Mouse (Mus musculus) cerebellum, adult (tissue): ENCODE results near the gene Lrrc55.

Source experiments
- ATAC-seq: cut with Nextera tagmentation; 2 replicates; pipeline ENCODE4 v1.9.2; 2017; ENCODE audit warnings: mild to moderate bottlenecking, moderate library complexity, mixed read lengths; ENCODE audit not compliant: insufficient number of reproducible peaks, low FRiP score, low TSS enrichment

The Lrrc55 gene

DNA sequence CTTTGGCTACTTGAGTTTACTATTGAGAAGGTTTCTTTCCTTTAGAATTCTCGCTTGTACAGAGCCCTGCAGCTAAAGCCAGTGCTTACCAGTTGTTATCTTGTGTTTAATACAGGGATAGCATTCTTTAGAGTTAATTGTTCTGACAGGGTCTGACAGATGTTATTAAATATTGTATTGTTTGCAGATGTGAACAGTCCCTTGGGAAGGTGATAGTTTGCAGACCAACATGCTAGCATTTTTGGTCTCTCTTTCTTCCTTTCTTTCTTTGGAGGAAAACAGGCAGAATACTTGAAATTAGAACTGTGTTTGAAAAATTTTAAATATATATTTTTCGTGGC is 24.3 kb downstream of the Lrrc55 start:
- ATAC-seq, result no peak

DNA sequence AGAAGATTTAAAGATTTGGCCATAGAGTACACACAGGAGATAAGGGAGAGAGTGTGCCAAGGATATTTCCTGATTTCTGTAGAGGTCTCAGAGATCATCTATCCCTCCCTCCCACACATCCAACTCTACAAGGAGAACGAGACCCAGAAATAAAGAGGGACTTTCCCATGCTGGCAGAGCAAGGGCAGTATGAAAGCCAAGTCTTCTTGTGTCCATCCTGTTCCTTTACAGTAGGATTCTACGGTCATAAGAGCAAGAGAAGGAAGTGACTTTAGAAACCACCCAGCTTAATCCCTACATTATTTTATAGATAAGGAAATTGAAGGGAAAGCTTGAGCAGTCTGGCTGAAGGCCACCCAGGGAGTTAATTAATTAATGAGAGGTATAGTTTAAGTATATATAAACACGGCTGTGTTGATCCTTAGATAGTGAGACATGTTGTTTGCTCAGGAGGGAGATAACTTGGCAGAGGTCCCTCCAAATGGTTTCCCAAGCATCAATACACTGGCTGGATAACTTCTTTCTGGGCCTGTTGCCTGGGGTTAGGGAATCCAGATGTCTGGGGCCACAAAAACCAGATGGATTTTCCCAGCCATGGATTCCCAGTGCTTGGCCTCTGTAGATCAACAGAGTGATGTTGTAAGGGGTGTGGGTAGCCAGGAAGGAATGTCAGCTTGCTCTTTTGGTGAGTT is 24.8 kb downstream of the Lrrc55 start:
- ATAC-seq, result no peak

DNA sequence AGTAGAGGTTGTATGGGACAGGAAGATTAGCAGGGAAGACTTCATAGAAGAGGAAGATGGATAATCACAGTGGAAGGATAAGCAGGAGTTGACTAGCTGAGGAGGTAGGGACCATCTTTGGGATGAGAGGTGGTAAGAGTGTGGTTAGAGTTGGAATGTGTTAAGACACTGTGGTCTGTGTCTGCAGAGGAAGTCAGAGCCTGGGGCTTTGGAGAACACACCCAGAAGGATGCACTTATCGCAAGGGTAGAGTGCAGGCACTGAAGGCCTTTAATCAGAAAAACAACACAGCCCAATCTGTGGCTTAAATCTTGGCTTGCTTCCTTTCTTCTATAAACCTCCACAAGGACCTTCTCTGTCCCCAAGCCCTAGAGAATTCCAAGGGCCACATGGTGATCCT is 28.7 kb downstream of the Lrrc55 start:
- no peak for ATAC-seq

DNA sequence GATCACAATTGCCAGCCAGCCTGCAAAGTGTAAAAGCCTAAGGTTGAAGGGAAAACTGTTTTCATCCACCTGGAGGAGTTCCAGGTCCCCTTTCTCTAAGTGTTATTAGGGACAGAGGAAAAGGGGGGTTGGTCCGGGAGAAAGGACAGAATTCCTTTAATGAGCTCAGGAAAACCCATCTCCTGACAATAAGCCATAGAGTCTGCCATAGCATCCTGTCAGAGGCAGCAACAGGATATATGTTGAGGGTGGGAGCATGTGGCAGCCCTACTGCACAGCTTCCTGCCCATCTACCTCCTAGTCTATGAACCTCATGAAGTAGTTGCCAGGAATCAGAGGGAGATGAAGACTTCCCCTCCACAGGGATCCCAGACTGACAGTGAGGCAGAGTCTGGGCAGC is 29.4 kb downstream of the Lrrc55 start:
- ATAC-seq, result no peak

DNA sequence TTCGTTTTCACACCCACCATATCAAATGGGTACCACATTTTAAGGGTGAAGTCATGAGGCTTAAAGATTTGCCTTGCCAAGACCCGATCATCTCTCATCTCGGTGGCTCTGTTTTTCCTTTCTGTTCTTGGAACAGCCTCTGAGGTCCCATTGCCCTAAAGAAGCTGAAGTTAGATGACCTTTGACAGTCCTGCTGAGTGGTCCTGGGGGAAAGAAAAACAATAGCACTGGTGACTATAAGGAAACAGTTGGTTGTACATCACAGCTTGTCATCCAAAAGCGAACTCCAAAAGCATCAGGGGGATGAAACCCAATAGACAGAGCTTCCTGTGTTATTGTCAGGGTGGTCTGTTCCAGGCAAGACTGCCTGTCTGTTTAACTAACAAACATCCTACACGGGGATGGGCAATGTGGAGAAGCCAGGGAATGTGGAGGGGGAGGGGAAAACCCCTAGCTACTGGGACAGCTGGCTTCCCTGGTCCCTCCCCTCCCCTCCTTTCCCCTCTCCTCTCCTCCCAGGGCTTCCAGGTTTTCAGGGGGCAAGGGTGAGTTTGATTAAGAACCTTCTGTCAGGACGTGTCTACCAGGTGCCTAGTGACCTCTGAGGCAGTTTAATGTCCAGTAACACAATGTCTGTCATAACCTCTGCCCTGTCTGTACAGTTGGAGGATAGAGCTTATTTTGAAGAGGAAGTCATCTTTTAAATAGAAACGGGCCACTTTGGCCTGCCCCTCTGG is 33.5 kb downstream of the Lrrc55 start:
- ATAC-seq, result no peak

DNA sequence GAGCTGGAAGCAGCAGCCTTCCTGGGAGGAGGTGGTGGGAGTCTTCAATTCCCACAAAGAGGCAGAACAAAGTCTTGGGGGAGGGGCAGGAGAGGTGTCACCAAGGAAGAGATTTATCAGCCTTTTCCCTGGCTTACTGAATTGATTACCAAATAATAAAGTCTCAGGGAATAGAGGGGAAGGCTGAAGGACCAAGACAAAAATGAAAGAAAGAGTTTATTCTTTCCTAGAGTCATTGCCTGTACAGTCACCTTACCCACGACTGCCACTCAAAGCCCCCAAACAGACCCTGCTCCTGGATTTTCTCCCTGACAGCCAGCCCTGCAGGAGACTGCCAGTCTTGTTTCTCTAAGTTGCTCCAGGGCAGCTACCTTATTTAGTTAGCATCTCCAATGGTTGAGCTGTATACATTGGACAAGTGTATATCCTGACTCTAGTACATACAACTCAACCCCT is 35.3 kb downstream of the Lrrc55 start:
- ATAC-seq, result no peak

DNA sequence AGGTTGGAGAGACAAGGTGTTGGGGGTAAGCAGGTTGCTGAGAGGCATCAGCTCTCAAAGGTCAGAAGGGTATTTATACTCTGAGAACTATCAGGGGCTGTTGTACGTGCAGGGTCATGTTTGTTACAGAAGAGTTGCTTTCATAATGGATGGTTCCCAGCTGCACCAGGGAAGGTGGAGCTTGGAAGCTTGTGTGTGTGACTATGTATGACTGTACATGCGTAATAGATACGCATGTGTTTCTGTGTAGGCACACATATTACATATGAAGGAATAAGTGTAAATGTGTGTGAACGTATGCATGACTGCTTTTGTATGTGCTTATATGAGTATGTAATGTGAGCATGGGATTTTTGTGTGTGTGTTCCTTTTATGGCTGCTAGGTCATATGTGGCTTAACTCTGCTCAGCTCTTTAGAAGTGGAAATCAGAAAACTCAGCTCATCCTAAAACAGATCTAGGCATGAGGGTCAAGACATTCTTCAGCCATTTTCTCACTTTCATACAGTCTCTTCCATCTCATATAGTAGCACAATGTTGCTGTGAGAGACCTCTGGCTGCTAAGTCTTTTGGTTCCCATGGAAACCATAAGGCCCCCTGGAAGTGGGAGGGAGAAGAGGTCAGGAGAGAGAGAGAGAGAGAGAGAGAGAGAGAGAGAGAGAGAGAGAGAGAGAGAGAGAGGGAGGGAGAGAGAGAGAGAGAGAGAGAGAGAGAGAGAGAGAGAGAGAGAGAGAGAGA is 35.9 kb downstream of the Lrrc55 start:
- no peak for ATAC-seq

DNA sequence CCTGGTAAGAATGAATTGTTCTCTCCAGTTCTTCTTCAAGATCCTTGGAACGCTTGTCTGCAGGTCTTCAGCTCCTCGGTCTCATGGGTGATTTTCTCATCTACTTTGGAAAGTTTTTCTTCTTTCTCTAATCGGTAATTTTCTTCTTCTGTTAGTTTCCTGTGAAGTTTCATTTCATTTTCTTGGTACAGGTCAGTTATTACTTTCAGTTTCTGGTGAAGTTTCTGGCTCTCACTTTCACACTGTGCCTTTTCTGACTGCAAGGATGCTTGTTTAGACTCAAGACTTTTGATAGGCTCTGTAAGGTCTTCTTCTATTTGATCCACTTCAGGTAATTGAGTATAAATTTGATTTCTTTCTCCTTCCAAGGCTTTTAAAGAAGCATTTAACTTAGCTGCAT is 39.6 kb downstream of the Lrrc55 start:
- no peak for ATAC-seq

DNA sequence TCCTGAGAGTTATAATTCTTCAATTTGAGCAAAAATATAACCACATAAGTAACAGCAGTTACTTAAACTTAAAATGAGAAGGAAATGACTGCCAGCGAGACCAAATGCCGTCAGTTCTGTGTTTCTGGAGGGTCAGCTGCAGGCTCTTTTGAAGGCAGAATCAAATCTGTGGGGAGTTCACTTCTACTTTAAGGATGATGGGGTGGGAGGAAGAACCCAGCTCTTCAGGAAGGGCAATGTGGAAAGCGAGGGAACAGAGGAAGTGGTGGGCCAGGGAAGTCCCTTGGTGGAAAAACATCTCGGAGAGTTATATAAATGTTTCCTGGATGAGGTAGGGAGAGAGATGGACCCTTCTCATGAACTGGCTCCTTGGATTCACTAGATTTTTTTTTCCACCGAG is 40.9 kb downstream of the Lrrc55 start:
- ATAC-seq, result no peak

DNA sequence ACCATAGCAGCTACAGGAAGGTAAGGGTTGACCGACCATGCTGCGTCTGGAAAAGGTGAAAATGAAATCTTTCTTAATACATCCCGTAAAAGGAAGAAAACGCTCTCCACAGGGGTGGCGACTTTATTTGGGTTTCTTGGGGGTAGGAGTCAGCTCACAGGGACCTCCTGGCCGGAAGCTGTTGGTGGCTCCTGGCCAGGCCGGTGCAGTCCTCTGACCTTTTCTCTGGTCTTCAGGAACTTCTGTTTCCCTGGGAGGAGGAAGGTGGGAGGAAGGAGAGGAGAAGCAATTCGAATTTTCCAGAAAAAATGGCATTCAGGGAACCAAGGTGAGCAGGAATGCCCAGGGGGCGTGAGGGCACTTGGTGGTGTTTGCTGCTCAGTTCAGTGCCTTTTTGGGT is 41.7 kb downstream of the Lrrc55 start:
- ATAC-seq, result no peak

DNA sequence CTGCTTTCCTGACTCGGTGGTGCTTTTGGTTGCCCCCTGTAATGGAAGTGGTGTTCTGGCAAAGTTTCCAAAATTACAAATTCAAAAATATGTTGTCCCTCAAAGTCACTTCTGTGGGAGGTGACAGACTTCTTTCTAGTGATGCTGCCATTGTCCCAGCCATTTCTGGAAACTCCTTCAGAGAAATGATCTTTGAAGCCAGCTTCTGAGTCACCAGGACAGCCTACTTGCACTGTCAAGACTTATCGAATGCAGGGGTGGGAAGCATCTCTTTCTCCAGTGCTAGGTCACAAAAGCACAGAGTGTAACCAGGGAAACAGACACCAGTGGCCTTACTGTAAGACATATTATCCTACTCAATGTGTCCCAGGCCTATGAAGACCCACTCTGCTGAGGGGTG is 45.8 kb downstream of the Lrrc55 start:
- ATAC-seq, result no peak

DNA sequence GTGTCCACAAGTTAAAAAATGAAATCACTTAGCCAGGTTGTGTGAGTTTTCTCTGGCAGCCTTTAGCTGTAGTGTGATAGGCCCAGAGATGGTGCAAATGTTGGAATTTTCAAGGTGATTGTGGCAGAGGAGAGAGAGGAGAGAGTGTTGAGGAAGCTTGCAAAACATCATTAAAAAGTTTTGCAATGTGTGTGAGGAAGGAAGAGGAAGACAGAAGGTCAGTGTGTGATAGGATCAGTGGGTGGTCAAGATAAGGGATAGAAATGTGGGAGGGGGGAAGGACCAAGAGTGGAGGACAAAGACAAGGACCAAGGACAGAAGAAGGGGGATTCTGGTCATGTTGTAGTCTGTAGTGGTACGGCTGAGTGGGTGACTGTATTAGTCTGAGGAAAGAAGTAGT is 46.6 kb downstream of the Lrrc55 start:
- no peak for ATAC-seq

DNA sequence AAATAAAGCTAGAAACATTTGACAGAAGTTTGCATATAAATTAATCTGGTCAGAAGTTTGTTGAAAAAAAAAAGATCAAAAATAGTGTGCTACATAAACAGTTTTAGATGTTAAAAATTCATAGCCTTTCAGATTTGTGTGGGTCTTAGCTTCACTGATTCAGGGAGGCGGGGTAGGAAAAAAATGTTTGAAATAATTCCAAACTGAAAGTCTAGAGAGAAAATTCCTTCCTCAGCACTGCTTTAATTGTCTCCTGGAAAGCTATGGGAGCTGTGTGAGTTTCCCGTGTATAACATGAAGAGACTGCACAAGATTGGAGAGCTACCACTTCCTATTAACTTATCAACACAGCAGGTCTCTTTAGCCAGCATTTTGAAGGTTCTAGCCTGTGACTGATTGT is 49.5 kb downstream of the Lrrc55 start:
- no peak for ATAC-seq

DNA sequence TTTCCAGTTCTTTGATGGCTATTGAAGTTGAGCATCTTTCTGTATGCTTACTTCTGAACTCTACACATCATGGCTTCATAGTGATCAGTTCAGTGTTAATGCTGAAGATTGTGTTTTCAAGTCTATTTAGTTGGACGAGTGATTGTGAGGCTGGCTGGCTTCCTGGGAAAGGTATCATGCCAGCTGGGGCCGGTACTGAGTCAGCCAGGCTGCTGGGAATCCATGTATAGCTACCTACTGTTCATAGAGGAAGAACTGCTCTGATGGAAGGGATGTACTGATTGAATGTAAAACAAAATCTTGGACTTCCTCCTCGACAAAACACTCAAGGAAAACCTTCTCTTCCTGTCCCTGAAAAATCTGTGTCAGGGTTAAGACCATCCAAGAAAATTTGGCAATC is 51.7 kb downstream of the Lrrc55 start:
- no peak for ATAC-seq

DNA sequence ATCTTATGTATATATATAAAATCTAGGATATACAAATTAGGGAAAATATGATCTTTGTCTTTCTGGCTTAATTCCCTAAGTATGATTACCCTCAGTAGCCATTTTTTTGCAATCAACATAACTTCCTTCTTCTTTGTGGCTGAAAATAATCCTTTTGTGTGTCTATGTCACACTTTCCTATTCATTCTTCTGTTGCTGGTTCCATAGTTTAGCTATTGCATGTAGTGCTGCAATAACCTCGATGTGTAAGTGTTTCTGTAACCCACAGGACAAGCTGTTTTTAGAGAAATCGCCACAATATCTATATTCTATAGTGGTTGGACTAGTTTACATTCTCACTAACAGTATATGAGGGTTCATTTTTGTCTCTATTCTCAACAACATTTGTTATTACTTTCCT is 52.1 kb downstream of the Lrrc55 start:
- no peak for ATAC-seq

DNA sequence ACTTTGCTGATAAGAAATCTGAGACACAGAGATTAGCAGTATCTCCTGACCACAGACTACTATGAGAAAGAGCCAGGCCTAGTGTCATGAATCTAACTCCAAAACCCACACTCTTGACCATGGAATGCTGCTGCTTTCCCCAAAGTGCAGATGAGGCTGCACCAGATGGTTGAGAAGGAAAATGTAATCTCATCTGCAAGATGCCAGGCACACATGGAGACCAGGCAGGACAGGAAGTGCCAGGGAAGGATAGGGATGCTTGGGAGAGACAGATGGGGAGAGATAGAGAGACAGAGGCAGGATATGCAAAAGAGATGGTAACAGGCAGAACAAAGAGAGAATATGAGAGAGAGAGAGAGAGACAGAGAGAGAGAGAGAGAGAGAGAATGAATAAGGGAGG is 56.2 kb downstream of the Lrrc55 start:
- ATAC-seq, result no peak

DNA sequence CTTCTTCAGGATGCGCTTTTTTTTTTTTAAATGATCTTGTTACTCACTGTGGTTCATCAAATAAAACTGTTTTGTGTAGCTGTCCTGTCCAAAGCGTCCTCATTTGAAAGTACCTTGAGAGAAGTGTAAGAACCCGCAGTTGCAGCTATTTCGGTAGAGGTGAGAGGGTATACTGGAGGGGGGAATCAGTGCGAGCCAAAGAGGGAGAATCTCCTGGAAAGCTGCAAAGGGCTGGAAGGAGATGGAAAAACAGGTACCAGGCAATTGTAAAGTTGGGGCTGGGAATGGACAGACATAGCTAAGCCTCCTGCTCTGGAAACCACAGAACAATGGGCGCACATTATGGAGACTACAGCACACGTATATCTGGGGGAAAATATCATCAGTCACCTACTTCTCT is 57.2 kb downstream of the Lrrc55 start:
- no peak for ATAC-seq

DNA sequence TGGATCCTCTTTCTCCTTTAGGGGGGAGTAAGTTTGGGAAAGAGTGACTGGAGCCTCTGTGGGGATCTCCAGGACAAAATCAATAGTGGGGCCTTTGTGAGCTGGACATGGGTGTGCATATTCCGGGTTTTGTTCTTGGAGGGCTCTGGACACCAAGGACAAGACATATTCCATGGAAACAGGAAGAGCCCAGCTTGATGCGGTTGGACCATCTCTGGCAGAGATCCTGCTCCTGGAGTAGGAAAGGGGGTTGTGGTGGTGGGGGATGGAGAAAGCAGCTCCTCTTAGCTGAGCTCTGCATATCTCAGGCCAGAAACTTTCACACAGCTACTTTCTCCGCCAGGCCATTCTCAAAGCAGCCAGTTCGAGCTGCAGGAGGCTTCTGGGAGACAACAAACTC is 57.6 kb downstream of the Lrrc55 start:
- ATAC-seq, result no peak

DNA sequence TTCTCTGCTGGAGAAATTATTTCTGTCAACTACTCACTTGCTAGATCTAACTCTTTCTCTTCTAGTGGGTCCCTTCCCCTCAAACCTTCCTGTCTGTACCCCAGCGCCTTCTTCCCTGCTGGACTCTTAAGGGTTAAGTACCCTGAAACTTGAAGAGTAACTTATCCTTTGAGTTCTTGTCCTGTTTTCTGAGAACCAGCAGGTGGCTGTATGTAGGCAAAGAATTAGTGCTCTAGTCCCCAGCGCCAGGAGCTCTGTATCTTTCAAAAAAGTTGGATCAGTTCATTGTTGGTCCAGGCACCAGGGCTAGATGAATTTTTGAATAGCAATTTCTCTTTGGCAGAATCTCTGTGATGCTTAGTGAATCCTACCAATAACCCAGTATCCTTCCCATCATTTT is 58.9 kb downstream of the Lrrc55 start:
- ATAC-seq, result no peak

DNA sequence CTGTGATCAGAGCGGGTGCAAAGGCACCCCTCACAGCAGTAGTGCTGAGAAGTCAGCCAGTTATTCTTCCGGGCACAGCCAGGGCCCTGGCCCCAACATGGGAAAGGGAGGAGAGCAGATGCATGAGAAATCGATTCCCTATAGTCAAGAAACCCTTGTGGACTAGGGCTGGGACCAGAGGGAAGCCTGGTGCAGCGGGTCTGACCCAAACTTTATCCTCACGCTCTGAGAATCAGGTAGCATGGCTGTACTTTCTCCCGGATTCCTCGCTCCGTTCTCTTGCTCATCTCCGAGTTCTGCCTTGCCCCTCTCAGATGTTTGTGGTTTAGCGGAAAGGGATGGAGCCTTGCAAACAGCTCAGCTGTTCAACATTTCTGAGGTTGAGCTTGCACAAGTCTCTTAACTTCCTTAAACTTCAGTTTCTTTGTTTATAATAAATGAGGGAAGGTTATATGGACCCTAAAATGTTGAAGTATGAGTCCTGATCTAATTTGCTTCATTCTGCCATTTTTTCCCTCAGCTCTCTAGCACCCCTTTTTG is 59.3 kb downstream of the Lrrc55 start:
- ATAC-seq, result no peak

DNA sequence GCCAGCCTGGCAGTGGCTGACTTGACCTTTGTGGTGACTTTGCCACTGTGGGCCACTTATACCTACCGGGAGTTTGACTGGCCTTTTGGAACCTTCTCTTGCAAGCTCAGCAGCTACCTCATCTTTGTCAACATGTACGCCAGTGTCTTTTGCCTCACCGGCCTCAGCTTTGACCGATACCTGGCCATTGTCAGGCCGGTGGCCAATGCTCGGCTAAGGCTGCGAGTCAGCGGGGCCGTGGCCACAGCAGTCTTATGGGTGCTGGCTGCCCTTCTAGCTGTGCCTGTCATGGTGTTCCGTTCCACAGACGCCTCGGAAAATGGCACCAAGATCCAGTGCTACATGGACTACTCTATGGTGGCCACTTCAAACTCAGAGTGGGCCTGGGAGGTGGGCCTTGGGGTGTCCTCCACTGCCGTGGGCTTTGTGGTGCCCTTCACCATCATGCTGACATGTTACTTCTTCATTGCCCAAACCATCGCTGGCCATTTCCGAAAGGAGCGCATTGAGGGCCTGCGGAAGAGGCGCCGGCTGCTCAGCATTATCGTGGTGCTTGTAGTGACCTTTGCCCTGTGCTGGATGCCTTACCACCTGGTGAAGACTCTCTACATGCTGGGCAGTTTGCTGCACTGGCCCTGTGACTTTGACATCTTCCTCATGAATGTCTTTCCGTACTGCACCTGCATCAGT is 60.0 kb downstream of the Lrrc55 start:
- no peak for ATAC-seq
